Mouse (Mus musculus): ENCODE data around the gene Axin1.
A peak's percentile ranks its signal among the peaks of the same experiment; 100 is the strongest.

Gene Axin1

DNA sequence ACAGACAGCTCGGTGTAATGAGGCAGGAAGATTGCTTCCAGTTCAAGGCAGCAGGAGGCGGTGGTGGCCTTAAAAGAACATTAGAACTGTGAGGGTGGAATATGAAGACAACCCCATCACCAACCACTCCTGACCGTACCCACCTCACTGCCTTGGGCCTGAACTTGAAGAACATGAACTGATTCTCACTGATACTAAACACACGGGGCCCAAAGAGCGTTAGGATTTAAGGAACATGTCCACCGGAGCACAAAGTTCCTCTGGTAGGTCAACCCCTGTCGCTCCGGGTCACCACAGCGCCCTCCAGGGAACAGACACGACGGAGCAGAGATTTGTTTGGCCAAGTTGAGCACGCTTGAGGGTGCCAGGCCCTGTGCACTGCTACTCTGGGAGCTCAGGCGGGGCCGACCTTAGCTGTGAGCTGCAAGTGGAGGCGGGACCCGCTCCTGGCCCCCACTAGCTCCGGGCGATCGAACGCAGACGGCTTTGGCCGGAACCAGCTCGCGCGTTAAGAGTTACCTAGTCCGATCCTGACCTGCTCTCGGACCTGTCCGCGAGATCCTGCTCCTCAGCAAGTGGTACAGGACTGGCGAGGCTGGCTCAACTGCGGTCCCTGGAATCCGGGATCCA, 105.1 kb downstream of the Axin1 start:
- DNase-seq: no peak

DNA sequence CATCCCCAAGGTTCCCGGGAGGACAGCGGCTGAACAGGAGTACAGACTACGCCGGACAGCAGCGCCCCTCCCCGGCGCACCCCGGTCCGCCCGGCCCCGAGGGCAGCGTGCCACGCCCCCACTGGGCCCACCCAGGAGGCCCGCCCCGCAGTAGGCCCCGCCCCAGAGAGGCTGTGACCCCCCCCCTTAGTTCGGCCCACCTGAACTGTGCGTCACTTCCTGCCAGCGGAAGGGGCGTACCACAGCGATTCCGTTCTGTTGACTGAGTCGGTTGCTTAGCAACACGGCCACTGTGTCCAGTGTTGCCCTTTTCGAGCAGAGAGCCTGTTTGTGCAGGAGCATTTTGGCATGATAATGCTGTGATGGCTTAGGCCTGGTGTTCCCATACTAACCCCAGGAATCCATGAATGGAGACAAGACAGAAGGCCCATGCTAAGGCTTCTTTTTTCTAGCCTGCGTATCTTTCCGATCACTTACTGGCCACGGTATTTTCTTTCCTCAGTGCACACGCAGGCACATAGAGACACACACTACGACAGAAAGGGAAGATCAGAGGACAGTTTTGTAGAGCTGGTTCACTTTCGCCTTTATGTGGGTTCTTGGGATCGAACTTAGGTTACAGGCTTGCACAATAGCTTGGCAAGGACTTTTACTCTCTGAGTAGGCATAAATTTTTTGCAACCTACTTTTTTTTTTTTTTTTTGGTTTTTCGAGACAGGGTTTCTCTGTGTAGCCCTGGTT, 105.8 kb downstream of the Axin1 start, which contains the start of gene Fam234a:
Fam234a (minus strand) TSS at position 142 of the 741 bp plus-strand sequence.
- peak; percentile 95 for DNase-seq

All from kidney, adult 11 months (tissue).